Mouse (Mus musculus) intestine, postnatal 0 days (tissue): ENCODE measurements around the gene F830045P16Rik. TPM values are rescaled to one million over a fixed set of nuclear protein-coding genes. Genes with fewer than 3 reads are reported as not detected.

Experiments used
- ATAC-seq: fragments of 200-750 bp; cut with Nextera tagmentation; 2 replicates; pipeline ENCODE4 v1.8.0; 2017; ENCODE audit warnings: mild to moderate bottlenecking, moderate TSS enrichment, moderate library complexity
- H3K27ac ChIP-seq: fragments of 300-500 bp; sonication (generic); 2 replicates; pipeline ENCODE4 v1.5.1; 2014; ENCODE audit warnings: mild to moderate bottlenecking, low read depth, low read length, moderate library complexity
- H3K27me3 ChIP-seq: fragments of 300-500 bp; sonication (generic); replicated peaks from 2 replicates; pipeline ENCODE4 v1.6.1; 2014; ENCODE audit warnings: low read length, mixed read lengths; ENCODE audit not compliant: control insufficient read depth, insufficient read depth
- H3K36me3 ChIP-seq: fragments of 300-500 bp; sonication (generic); 2 replicates; pipeline ENCODE4 v1.6.1; 2014; ENCODE audit warnings: mild to moderate bottlenecking, moderate library complexity; ENCODE audit not compliant: control insufficient read depth, insufficient read depth
- H3K4me1 ChIP-seq: fragments of 300-500 bp; sonication (generic); replicated peaks from 2 replicates; pipeline ENCODE4 v1.6.1; 2014; ENCODE audit warnings: antibody characterized with exemption, low read length, mixed read lengths; ENCODE audit not compliant: control insufficient read depth, insufficient read depth
- H3K4me2 ChIP-seq: fragments of 300-500 bp; sonication (generic); replicated peaks from 2 replicates; pipeline ENCODE4 v1.6.1; 2014; ENCODE audit warnings: low read depth, mild to moderate bottlenecking, moderate library complexity
- H3K4me3 ChIP-seq: fragments of 300-500 bp; sonication (generic); 2 replicates; pipeline ENCODE4 v1.5.1; 2014; ENCODE audit warnings: low read depth, low read length
- H3K9ac ChIP-seq: fragments of 300-500 bp; sonication (generic); 2 replicates; pipeline ENCODE4 v1.6.1; 2014; ENCODE audit warnings: mild to moderate bottlenecking, low read depth, low read length
- H3K9me3 ChIP-seq: fragments of 300-500 bp; sonication (generic); 2 replicates; pipeline ENCODE4 v1.6.1; 2016; ENCODE audit warnings: mixed run types; ENCODE audit not compliant: control insufficient read depth
- CTCF ChIP-seq: sonication (generic); IDR thresholded peaks from 2 replicates; pipeline ENCODE4 v1.5.1; 2016; ENCODE audit warnings: low read depth, mild to moderate bottlenecking, control low read depth, antibody characterized with exemption, moderate library complexity
- WGBS: fragments of 180-500 bp; shearing (Covaris S2); extraction: QIAGEN DNeasy Blood & Tissue Kit; methylation state at CpG from one replicate; pipeline ENCODE4 v1.1.7; 2014; 5-methylcytosine and 5-hydroxymethylcytosine counted together
- polyA plus RNA-seq: library from polyadenylated mRNA; unstranded; fragments of >200 nt; fragmentation: Nextera tagmentation; extraction: Ambion mirVana; gene quantifications from 2 replicates; pipeline ENCODE4 v1.2.1, GENCODE M21; 2015

F830045P16Rik gene
- polyA plus RNA-seq, 1 experiment from 2014 or later = not detected

DNA sequence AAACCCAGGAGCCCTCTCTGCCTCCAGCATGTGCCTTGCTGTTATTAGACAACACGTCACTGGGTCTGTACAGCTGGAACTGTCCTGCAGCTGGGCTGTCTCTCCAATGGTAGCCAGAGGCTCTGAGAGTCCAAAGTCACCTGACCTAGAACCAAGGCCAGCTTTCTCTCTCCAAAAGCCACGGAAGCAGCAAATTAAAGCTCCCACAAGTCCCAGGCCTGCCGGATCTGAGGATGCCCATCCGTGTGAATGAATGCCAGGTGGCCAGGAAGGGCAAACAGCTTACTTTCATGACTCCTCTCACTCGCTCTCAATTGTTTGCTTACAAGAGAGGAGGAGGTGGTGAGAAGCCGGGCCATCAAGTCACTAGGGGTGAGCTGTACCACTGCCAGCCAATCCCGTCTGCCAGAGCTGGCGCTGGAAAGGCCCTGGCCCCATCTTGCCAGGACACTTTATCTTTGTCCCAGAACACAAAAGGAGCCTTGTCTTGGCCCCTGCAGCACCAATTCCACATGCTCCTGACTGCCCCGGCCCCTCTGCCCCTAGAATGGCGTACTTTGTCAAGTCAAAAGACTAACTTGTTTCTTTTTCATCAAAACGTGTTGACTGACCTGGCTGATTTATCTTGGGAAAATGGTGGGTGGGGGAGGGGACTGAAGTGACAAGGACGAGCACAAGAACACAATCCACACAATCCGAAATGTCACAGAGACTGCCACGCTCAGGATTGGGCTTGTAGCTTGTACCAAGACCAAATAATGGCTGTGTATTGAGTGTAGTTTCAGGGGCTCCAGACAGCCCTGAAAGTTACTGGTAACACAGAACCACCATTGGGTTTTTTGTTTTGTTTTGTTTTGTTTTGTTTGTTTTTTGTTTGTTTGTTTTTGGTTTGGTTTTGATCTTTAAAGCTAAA, 6.8 kb downstream of the F830045P16Rik start:
- 42% methylated on average over 14 of the region's 14 CpGs for WGBS
- 0 out of 2 replicates have a peak, but pooled peaks have one; percentile 25 for ATAC-seq

DNA sequence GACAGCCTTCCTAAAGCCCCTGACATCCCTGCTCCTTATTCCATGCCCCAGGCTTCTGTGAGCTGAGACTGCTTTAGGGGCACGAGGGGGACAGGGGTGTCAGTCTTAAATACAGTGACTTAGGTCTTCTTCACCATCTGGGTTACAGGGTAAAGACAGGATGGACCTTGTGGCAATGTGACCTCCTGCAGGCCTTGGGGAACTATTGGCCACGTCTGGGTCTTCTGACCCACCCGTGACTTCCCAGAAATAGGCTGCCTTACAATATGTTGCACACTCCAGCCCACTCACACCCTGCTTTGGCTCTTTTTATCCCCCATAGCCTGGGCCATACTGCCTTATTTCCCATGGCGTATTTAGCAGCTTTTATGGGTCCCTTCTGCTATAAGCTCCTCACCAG, 8.5 kb downstream of the F830045P16Rik start:
- Histone ChIP-seq H3K27me3 (no peaks in the 10 kb centered on the region), H3K4me2 (no peak overlapping the region), H3K9ac (no peak overlapping the region), H3K36me3 (no peaks in the 10 kb centered on the region), H3K27ac (no peak overlapping the region), H3K9me3 (no peaks in the 10 kb centered on the region), H3K4me1 (no peaks in the 10 kb centered on the region), H3K4me3 (no peak overlapping the region)
- no peak for ATAC-seq
- TF ChIP-seq CTCF = no peak
- 85% methylated on average over 4 of the region's 4 CpGs for WGBS

More for the DNA sequence above, 6.8 kb downstream of the F830045P16Rik start:
- H3K4me3 ChIP-seq = no peak overlapping the region
- no peaks in the 10 kb centered on the region for H3K36me3 ChIP-seq
- no peak for TF ChIP-seq CTCF
- no peaks in the 10 kb centered on the region for H3K27me3 ChIP-seq
- no peak overlapping the region for H3K9ac ChIP-seq
- no peaks in the 10 kb centered on the region for H3K4me1 ChIP-seq
- H3K9me3 ChIP-seq = no peaks in the 10 kb centered on the region
- no peak overlapping the region for H3K4me2 ChIP-seq
- no peak overlapping the region for H3K27ac ChIP-seq

DNA sequence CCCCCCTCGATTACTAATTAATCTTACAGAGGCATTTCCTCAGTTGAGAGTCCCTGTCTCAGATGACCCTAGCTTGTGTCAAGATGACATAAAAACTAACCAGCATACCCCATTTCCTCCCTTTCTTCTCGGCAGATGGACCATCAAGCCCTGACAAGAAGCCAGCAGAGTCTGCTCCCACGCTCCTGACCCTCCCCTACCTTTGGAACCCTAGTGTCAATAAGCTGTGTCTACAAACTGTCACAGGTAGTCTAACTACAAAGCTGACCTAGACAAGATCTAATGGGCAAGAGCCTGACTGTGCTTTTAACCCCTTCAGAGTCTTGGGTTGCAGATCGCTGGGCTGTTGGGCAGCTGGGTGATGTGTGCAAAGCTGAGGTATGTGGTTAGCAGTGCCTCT, 10.1 kb downstream of the F830045P16Rik start:
- H3K27ac ChIP-seq = no peak overlapping the region
- no peak for TF ChIP-seq CTCF
- no peak overlapping the region for H3K4me3 ChIP-seq
- H3K27me3 ChIP-seq = no peaks in the 10 kb centered on the region
- H3K36me3 ChIP-seq = no peaks in the 10 kb centered on the region
- H3K9me3 ChIP-seq = no peaks in the 10 kb centered on the region
- 54% methylated on average over 4 of the region's 4 CpGs for WGBS
- H3K9ac ChIP-seq = no peak overlapping the region
- H3K4me1 ChIP-seq = no peaks in the 10 kb centered on the region
- H3K4me2 ChIP-seq = no peak overlapping the region
- ATAC-seq = no peak

DNA sequence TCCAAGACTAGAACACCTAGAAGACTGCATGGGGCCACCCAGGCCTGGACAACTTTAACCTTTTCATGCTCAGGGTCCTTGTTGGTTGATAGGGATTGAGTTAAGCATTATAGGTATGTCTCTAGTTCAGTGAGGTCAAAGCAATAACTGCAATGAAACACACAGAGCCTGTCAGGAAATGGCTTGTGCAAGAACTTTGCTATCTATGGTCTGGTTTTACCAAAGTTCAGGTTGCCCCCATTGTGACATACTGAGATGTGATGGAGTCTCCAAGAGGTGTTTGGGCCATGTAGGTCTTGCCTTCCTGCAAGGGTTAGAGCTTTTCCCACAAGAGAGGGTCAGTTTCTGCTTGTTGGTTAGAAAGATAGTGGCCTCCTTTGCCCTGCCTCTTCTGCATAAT, 10.8 kb downstream of the F830045P16Rik start:
- Histone ChIP-seq H3K4me3 (no peak overlapping the region), H3K9me3 (no peaks in the 10 kb centered on the region), H3K27ac (no peak overlapping the region), H3K4me2 (no peak overlapping the region), H3K27me3 (no peaks in the 10 kb centered on the region), H3K36me3 (no peaks in the 10 kb centered on the region), H3K4me1 (no peaks in the 10 kb centered on the region), H3K9ac (no peak overlapping the region)
- ATAC-seq = no peak
- TF ChIP-seq CTCF = no peak

DNA sequence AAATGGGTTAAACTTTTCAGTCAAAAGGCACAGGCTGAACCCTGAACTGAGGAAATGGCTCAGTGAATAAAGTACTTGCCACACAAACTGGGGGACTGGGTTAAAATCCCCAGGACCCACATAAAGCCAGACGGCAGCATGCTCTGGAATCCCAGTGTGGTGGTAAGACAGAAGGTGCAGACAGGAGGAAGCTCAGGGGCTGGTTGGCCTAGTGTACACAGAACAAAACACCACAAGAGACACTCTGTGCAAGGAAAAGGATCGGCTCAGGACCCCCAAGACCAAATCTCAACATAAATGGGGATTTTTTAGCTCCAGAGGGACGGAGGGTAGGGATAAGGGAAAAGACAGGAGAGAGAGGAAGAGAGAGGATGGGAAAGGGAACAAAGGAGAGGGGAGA, 17.9 kb downstream of the F830045P16Rik start:
- H3K9me3 ChIP-seq = no peaks in the 10 kb centered on the region
- H3K4me2 ChIP-seq = no peak overlapping the region
- no peaks in the 10 kb centered on the region for H3K27me3 ChIP-seq
- no peak overlapping the region for H3K27ac ChIP-seq
- ATAC-seq = no peak
- no peaks in the 10 kb centered on the region for H3K4me1 ChIP-seq
- H3K36me3 ChIP-seq = no peaks in the 10 kb centered on the region
- 87% methylated on average over 3 of the region's 3 CpGs for WGBS
- H3K4me3 ChIP-seq = no peak overlapping the region
- no peak overlapping the region for H3K9ac ChIP-seq
- no peak for TF ChIP-seq CTCF

DNA sequence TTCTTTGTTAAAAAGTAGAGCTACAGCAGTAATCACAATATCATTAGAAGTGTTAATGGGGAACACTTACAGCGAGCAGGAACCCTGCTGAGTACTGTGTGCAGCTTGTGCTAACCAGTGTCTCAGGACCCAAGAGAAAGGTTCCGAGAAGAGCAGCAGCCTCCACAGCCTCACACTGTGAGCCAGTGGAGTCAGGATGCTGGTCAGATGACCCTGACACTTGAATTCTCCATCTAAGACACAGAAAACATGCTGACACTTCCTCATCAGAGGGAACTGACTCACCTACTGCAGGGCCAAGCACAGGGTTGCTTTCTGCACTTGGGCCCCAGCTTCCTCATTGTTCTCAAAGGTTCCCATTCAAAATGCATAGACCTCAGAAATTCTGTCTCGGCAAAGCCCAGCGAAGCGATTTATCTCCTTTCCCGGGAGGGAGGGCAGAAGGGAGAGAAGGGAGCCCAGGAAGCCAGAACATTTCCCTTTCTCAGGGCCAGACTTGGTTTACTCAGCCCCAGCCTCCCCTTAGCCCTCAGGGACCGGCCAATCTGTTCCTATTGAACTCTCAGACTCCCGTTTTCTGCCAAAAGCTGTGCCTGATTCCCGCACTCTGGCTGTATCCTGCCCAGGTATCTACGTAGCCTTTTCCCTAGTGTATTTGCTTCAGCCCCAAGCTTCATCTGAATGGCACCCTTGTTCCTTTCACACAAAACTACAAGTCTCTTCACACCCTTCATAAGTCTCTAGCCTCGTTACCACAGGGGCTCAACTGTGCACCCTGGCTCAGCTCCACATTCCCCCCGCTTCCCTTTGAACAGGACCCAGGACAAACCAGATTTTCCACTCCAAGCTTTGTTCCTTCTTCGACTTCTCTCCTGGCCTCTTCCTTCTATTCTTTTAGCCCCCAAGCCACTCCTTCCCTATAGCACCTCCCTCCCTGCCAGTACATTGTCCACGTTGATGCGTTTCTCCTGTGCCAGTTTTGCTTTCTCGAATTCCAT, 21.2 kb downstream of the F830045P16Rik start:
- Histone ChIP-seq H3K27ac (no peak overlapping the region), H3K36me3 (no peaks in the 10 kb centered on the region), H3K4me3 (no peak overlapping the region), H3K9me3 (no peaks in the 10 kb centered on the region), H3K4me2 (no peak overlapping the region), H3K9ac (no peak overlapping the region), H3K4me1 (no peaks in the 10 kb centered on the region), H3K27me3 (no peaks in the 10 kb centered on the region)
- WGBS = 57% methylated on average over 16 of the region's 16 CpGs
- no peak for ATAC-seq
- no peak for TF ChIP-seq CTCF
